Mouse (Mus musculus) forebrain, postnatal 0 days (tissue): Measurements from ENCODE around the gene Ackr4. TPM values are rescaled to one million over a fixed set of nuclear protein-coding genes. Genes with fewer than 3 reads are reported as not detected.

Experiments
- ATAC-seq: fragments of 200-750 bp; cut with Nextera tagmentation; 2 replicates; pipeline ENCODE4 v1.8.0; 2017; ENCODE audit warnings: mild to moderate bottlenecking, moderate library complexity
- DNase-seq: peaks from one replicate; pipeline ENCODE4 v3.0.0-alpha.2; 2015
- H3K27ac ChIP-seq: fragments of 300-500 bp; sonication (generic); 2 replicates; pipeline ENCODE4 v1.5.1; 2014; ENCODE audit warnings: low read depth, mild to moderate bottlenecking, antibody characterized with exemption, low read length, moderate library complexity, mixed read lengths
- H3K27me3 ChIP-seq: fragments of 300-500 bp; sonication (generic); 2 replicates; pipeline ENCODE4 v1.6.1; 2014; ENCODE audit warnings: mild to moderate bottlenecking, low read length, mixed read lengths; ENCODE audit not compliant: insufficient read depth
- H3K36me3 ChIP-seq: fragments of 300-500 bp; sonication (generic); 2 replicates; pipeline ENCODE4 v1.6.1; 2014; ENCODE audit warnings: mild to moderate bottlenecking, moderate library complexity; ENCODE audit not compliant: insufficient read depth
- H3K4me1 ChIP-seq: fragments of 300-500 bp; sonication (generic); 2 replicates; pipeline ENCODE4 v1.6.1; 2014; ENCODE audit warnings: antibody characterized with exemption; ENCODE audit not compliant: insufficient read depth
- H3K4me2 ChIP-seq: fragments of 300-500 bp; sonication (generic); 2 replicates; pipeline ENCODE4 v1.6.1; 2014; ENCODE audit warnings: low read depth, mild to moderate bottlenecking, moderate library complexity
- H3K4me3 ChIP-seq: fragments of 300-500 bp; sonication (generic); 2 replicates; pipeline ENCODE4 v1.5.1; 2014; ENCODE audit warnings: low read depth, low read length, mixed read lengths
- H3K9ac ChIP-seq: fragments of 300-500 bp; sonication (generic); 2 replicates; pipeline ENCODE4 v1.6.1; 2014; ENCODE audit warnings: mild to moderate bottlenecking
- H3K9me3 ChIP-seq: fragments of 300-500 bp; sonication (generic); 2 replicates; pipeline ENCODE4 v1.6.1; 2016; ENCODE audit warnings: low read length
- CTCF ChIP-seq: sonication (generic); IDR thresholded peaks from 2 replicates; pipeline ENCODE4 v1.5.1; 2016; ENCODE audit warnings: antibody characterized with exemption, control low read depth, low read depth
- WGBS: fragments of 180-500 bp; shearing (Covaris S2); extraction: QIAGEN DNeasy Blood & Tissue Kit; methylation state at CpG from one replicate; pipeline ENCODE4 v1.1.7; 2014; 5-methylcytosine and 5-hydroxymethylcytosine counted together
- polyA plus RNA-seq: library from polyadenylated mRNA; unstranded; fragments of >200 nt; fragmentation: Nextera tagmentation; extraction: Ambion mirVana; gene quantifications from 2 replicates; pipeline ENCODE4 v1.2.1, GENCODE M21; 2015
- total RNA-seq: library from RNA; depleted of rRNA; stranded (reverse); fragments of >200 nt; gene quantifications from 2 replicates; pipeline ENCODE4 v1.2.3, GENCODE M21; 2014

Gene Ackr4
- total and polyA plus RNA-seq, 2 experiments from 2014 or later, result 0.70 to 3.1 TPM

- Histone ChIP-seq H3K4me1 (no peaks in the 10 kb centered on the region), H3K27ac (no peak overlapping the region), H3K36me3 (peaks cover 93% of the 10 kb centered on the region), H3K4me2 (no peak overlapping the region), H3K9ac (no peak overlapping the region), H3K9me3 (no peaks in the 10 kb centered on the region), H3K4me3 (no peak overlapping the region), H3K27me3 (no peaks in the 10 kb centered on the region)
- WGBS, result 96% methylated on average over 7 of the region's 7 CpGs
- no peak for TF ChIP-seq CTCF
- DNase-seq, result no peak
- no peak for ATAC-seq
Observed at GRCm38 (mm10) chr9:104157291-104157690, 30.6 kb upstream of the Ackr4 start.

- no peak for TF ChIP-seq CTCF
- Histone ChIP-seq H3K27me3 (no peaks in the 10 kb centered on the region), H3K27ac (no peak overlapping the region), H3K36me3 (peaks cover 93% of the 10 kb centered on the region), H3K9me3 (no peaks in the 10 kb centered on the region), H3K4me1 (no peaks in the 10 kb centered on the region), H3K4me3 (no peak overlapping the region), H3K4me2 (no peak overlapping the region), H3K9ac (no peak overlapping the region)
- ATAC-seq, result no peak
- WGBS, result 94% methylated on average over 8 of the region's 8 CpGs
- no peak for DNase-seq
Observed at GRCm38 (mm10) chr9:104156506-104156905, 29.8 kb upstream of the Ackr4 start.

GRCm38 (mm10) chr9:104155100-104155715 is 28.5 kb upstream of the Ackr4 start:
- 93% methylated on average over 14 of the region's 14 CpGs for WGBS
- H3K36me3 ChIP-seq, result peaks cover 92% of the 10 kb centered on the region
- no peak for TF ChIP-seq CTCF

GRCm38 (mm10) chr9:104152121-104152520 is 25.4 kb upstream of the Ackr4 start:
- ATAC-seq, result no peak
- no peak for DNase-seq
- Histone ChIP-seq H3K9me3 (no peaks in the 10 kb centered on the region), H3K9ac (no peak overlapping the region), H3K4me2 (no peak overlapping the region), H3K27ac (no peak overlapping the region), H3K4me3 (no peak overlapping the region), H3K36me3 (peaks cover 69% of the 10 kb centered on the region), H3K27me3 (no peaks in the 10 kb centered on the region), H3K4me1 (no peaks in the 10 kb centered on the region)
- TF ChIP-seq CTCF, result no peak
- WGBS, result 95% methylated on average over 7 of the region's 7 CpGs

More at GRCm38 (mm10) chr9:104155100-104155715, 28.5 kb upstream of the Ackr4 start:
- H3K9ac ChIP-seq, result no peak overlapping the region
- no peak overlapping the region for H3K4me2 ChIP-seq
- 0 out of 2 replicates have a peak overlapping the region, but pooled peaks have one; percentile 21 for H3K27ac ChIP-seq
- no peaks in the 10 kb centered on the region for H3K9me3 ChIP-seq
- DNase-seq (no peak), ATAC-seq (no peak)
- H3K27me3 ChIP-seq, result no peaks in the 10 kb centered on the region
- no peaks in the 10 kb centered on the region for H3K4me1 ChIP-seq
- H3K4me3 ChIP-seq, result no peak overlapping the region

- TF ChIP-seq CTCF, result no peak
- Histone ChIP-seq H3K9me3 (no peaks in the 10 kb centered on the region), H3K27me3 (no peaks in the 10 kb centered on the region), H3K4me2 (no peak overlapping the region), H3K4me1 (no peaks in the 10 kb centered on the region), H3K4me3 (no peak overlapping the region), H3K27ac (no peak overlapping the region), H3K36me3 (peaks cover 39% of the 10 kb centered on the region), H3K9ac (no peak overlapping the region)
- DNase-seq (no peak), ATAC-seq (no peak)
- 92% methylated on average over 7 of the region's 7 CpGs for WGBS
Observed at GRCm38 (mm10) chr9:104148969-104149368, 22.2 kb upstream of the Ackr4 start.

- Histone ChIP-seq H3K9me3 (no peaks in the 10 kb centered on the region), H3K4me3 (no peak overlapping the region), H3K27ac (no peak overlapping the region), H3K36me3 (peaks cover 18% of the 10 kb centered on the region), H3K27me3 (no peaks in the 10 kb centered on the region), H3K4me1 (no peaks in the 10 kb centered on the region), H3K4me2 (no peak overlapping the region), H3K9ac (no peak overlapping the region)
- DNase-seq (no peak), ATAC-seq (no peak)
- no peak for TF ChIP-seq CTCF
- WGBS, result 88% methylated on average over 7 of the region's 7 CpGs
Observed at GRCm38 (mm10) chr9:104146683-104147082, 19.9 kb upstream of the Ackr4 start.

- no peak for DNase-seq
- 80% methylated on average over 8 of the region's 8 CpGs for WGBS
- Histone ChIP-seq H3K9ac (no peak overlapping the region), H3K4me3 (no peak overlapping the region), H3K4me1 (no peaks in the 10 kb centered on the region), H3K27me3 (no peaks in the 10 kb centered on the region), H3K36me3 (no peaks in the 10 kb centered on the region), H3K9me3 (no peaks in the 10 kb centered on the region), H3K27ac (no peak overlapping the region), H3K4me2 (no peak overlapping the region)
- no peak for ATAC-seq
- TF ChIP-seq CTCF, result peak; percentile 62
Observed at GRCm38 (mm10) chr9:104144314-104144996, 17.7 kb upstream of the Ackr4 start.
